Mouse (Mus musculus): Measurements from ENCODE around the gene Nfkbie. TPM values are rescaled to one million over a fixed set of nuclear protein-coding genes. Genes with fewer than 3 reads are reported as not detected.

The Nfkbie gene
- 1.3 and 1.5 TPM in 2 replicates for polyA plus RNA-seq (2012; rRNA removed)

GRCm38 (mm10) chr17:45555452-45556106 lies at the start of gene Nfkbie:
Gene Nfkbie (plus strand): TSS chr17:45555703.

GRCm38 (mm10) chr17:45506700-45507189 lies 48.8 kb upstream of the Nfkbie start, which contains the start of gene Aars2:
Gene Aars2 (plus strand): TSS chr17:45506841.

GRCm38 (mm10) chr17:45523263-45523662 lies 32.2 kb upstream of the Nfkbie start, which contains the start of gene Tcte1:
Gene Tcte1 (plus strand): TSS chr17:45523434.

GRCm38 (mm10) chr17:45549617-45550181 lies 5.8 kb upstream of the Nfkbie start, which contains the start of gene Tmem151b:
Gene Tmem151b (minus strand): TSS chr17:45549677.

GRCm38 (mm10) chr17:45563655-45564530 lies 8.4 kb downstream of the Nfkbie start, which contains the start of gene Slc35b2:
Gene Slc35b2 (plus strand): TSS chr17:45563874.

GRCm38 (mm10) chr17:45573087-45573779 lies 17.7 kb downstream of the Nfkbie start, which contains the start of gene Hsp90ab1:
Gene Hsp90ab1 (minus strand): TSS chr17:45573271.

GRCm38 (mm10) chr17:45599446-45600242 lies 44.1 kb downstream of the Nfkbie start, which contains the start of gene Slc29a1:
Gene Slc29a1 (minus strand): TSS chr17:45599606.

GRCm38 (mm10) chr17:45601877-45602304 lies 46.4 kb downstream of the Nfkbie start, which contains the start of gene Mymx:
Gene Mymx (minus strand): TSS chr17:45602102.

Other genes starting within 250 kb of the Nfkbie start
- gene Cdc5l, start 122.0 kb upstream of the Nfkbie start, polyA plus RNA-seq (2012; rRNA removed) = 9.8 and 10.2 TPM in 2 replicates
- gene Spats1, start 80.3 kb upstream of the Nfkbie start, polyA plus RNA-seq (2012; rRNA removed) = 0.02 and 0.05 TPM in 2 replicates
- gene Aars2, start 48.9 kb upstream of the Nfkbie start, polyA plus RNA-seq (2012; rRNA removed) = 4.3 and 4.8 TPM in 2 replicates
- gene Tcte1, start 32.3 kb upstream of the Nfkbie start, polyA plus RNA-seq (2012; rRNA removed) = not detected in 2 replicates
- gene Tmem151b, start 6.0 kb upstream of the Nfkbie start, polyA plus RNA-seq (2012; rRNA removed) = 0.05 and 0.06 TPM in 2 replicates
- gene Slc35b2, start 8.2 kb downstream of the Nfkbie start, polyA plus RNA-seq (2012; rRNA removed) = 31.5 and 37.2 TPM in 2 replicates
- gene Hsp90ab1, start 17.6 kb downstream of the Nfkbie start, polyA plus RNA-seq (2012; rRNA removed) = 295 and 345 TPM in 2 replicates
- 83.5 and 91.9 TPM in 2 replicates for gene Slc29a1, start 43.9 kb downstream of the Nfkbie start, polyA plus RNA-seq (2012; rRNA removed)
- gene Mymx, start 46.4 kb downstream of the Nfkbie start, polyA plus RNA-seq (2012; rRNA removed) = not detected in 2 replicates
- 0.03 TPM in 1 of 2 replicates, not detected in the other for gene Capn11, start 103.6 kb downstream of the Nfkbie start, polyA plus RNA-seq (2012; rRNA removed)
- 53.5 and 59.7 TPM in 2 replicates for gene Mrpl14, start 130.6 kb downstream of the Nfkbie start, polyA plus RNA-seq (2012; rRNA removed)
- gene Tmem63b, start 131.2 kb downstream of the Nfkbie start, polyA plus RNA-seq (2012; rRNA removed) = 13.3 and 15.1 TPM in 2 replicates
- gene 1600014C23Rik, start 178.1 kb downstream of the Nfkbie start, polyA plus RNA-seq (2012; rRNA removed) = 0.09 TPM in 1 of 2 replicates, not detected in the other